Mouse (Mus musculus) spleen, adult 2 months (tissue): ENCODE measurements at regions not wholly inside any gene's neighbourhood (a gene's known extent, or its start where the extent isn't known, plus 50 kb on each side); places are given as distances from the start of the nearest gene placed in this dataset.

ENCODE experiments used
- DNase-seq, 2 experiments: peaks; one replicate each; pipeline versions ENCODE4 v3.0.0 to v3.0.0-alpha.2; 2012 to 2021; ENCODE audit warnings: low spot score in 2 of 2, low read depth in 1 of 2
- H3K27ac ChIP-seq: fragments of 200-500 bp; 2 replicates; pipeline ENCODE4 v1.5.1; 2012; ENCODE audit warnings: low read length, inconsistent platforms; ENCODE audit not compliant: insufficient read depth
- H3K27me3 ChIP-seq: fragments of 200-500 bp; 2 replicates; pipeline ENCODE4 v1.6.1; 2012; ENCODE audit warnings: mild to moderate bottlenecking, moderate library complexity, low read length, inconsistent platforms; ENCODE audit not compliant: control insufficient read depth, insufficient read depth
- H3K36me3 ChIP-seq: fragments of 200-500 bp; 2 replicates; pipeline ENCODE4 v1.6.1; 2012; ENCODE audit warnings: mild to moderate bottlenecking, low read length, inconsistent platforms; ENCODE audit not compliant: control insufficient read depth, insufficient read depth
- H3K4me1 ChIP-seq: fragments of 200-500 bp; 2 replicates; pipeline ENCODE4 v1.6.1; 2011; ENCODE audit warnings: inconsistent platforms; ENCODE audit not compliant: control insufficient read depth, insufficient read depth, insufficient read length
- H3K4me3 ChIP-seq: fragments of 200-500 bp; 2 replicates; pipeline ENCODE4 v1.5.1; 2011; ENCODE audit warnings: mild to moderate bottlenecking, inconsistent platforms; ENCODE audit not compliant: insufficient read depth, insufficient read length; ENCODE audit errors: extremely low read depth
- CTCF ChIP-seq: fragments of 200-500 bp; IDR thresholded peaks from 2 replicates; pipeline ENCODE4 v1.5.1; 2011; ENCODE audit warnings: mild to moderate bottlenecking, inconsistent platforms; ENCODE audit not compliant: insufficient read depth, insufficient read length, insufficient replicate concordance; ENCODE audit errors: extremely low read depth
- POLR2A ChIP-seq: fragments of 200-500 bp; IDR thresholded peaks from 2 replicates; pipeline ENCODE4 v1.6.1; 2011; ENCODE audit warnings: low read depth, low read length, inconsistent platforms
- WGBS: fragments of 180-500 bp; shearing (Covaris S2); methylation state at CpG from one replicate; pipeline ENCODE4 v1.1.7; 2018; 5-methylcytosine and 5-hydroxymethylcytosine counted together

DNA sequence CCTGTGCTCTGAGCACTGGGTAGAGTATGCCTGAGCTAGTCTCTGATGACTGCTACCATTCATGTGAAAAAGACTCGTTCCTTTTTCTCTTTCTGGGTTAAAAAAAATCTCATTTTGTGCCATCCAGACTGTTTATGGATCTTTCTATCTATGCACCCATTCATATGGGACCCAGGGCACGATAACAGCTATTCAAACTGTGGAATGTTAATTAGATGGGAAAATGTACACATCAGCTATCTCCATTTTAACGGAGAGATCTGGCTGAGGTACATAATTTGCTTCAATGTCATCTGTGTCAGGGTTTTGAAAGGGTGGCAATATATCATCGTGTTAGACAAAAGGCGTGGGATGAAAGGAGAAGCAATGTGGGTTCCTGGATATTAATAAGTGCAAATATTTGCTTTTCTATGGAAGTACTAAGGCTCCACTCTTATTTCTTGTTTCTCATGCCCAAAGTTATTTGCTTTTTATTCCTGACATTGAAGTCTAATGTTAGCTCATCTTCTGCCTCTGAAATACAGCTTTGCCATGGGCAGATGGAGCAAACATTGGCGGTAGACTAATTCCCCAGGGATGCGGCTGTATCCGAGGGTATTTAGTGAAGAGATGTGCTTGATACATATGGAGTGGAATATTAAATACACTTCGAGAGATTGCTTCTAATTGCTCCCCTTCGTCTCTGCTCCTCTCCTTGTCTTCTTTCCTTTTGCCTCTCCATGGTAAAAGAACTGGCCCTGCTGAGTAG is 116.0 kb upstream of the Eif4g2 start:
- Histone ChIP-seq H3K4me1 (no peaks in the 10 kb centered on the region), H3K4me3 (no peak overlapping the region), H3K27me3 (no peaks in the 10 kb centered on the region), H3K27ac (no peak overlapping the region), H3K36me3 (no peaks in the 10 kb centered on the region)
- TF ChIP-seq POLR2A (no peak), CTCF (no peak)
- DNase-seq, result no peak
- 89% methylated on average over 10 of the region's 10 CpGs for WGBS

DNA sequence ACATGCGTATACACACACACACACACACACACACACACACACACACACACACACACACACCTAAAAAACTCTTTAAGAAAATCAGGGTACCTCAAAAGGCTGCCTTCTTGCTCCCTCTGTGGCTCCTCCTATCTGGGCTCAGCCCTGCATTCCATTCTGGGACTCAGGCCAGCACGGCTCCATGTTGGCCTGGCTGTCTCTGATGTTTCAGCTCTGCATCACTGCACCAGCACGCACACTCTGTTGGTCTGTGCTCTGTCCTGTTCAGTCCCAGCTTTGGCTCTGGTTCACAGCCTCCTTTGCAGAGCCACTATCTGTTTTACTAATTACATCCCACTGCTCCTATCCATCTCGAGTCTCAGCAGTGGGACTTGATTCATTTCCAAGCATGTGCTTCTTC is 108.8 kb upstream of the Eif4g2 start:
- H3K4me3 ChIP-seq, result no peak overlapping the region
- no peak for TF ChIP-seq CTCF
- no peak for TF ChIP-seq POLR2A
- no peak overlapping the region for H3K27ac ChIP-seq
- no peaks in the 10 kb centered on the region for H3K4me1 ChIP-seq
- no peak for DNase-seq
- WGBS, result 85% methylated on average over 4 of the region's 4 CpGs
- no peaks in the 10 kb centered on the region for H3K36me3 ChIP-seq
- H3K27me3 ChIP-seq, result no peaks in the 10 kb centered on the region

DNA sequence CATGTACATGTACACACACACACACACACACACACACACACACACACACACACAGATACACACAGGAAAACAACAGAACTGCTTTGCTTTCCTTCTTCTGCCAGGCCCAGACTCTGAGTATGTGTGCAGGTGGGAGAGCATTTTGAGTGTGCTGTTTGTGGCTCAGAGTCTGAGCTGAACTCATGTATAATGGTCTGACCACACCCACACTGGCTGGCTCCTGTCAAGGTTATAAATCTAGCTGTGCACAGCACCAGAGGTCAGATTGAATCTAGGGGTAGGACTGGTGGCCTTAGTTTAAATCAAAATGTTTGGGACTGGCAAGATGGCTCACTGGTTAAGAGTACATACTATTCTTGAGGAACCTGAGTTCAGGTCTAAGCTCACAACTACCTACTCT is 108.4 kb upstream of the Eif4g2 start:
- no peaks in the 10 kb centered on the region for H3K4me1 ChIP-seq
- DNase-seq, result no peak

DNA sequence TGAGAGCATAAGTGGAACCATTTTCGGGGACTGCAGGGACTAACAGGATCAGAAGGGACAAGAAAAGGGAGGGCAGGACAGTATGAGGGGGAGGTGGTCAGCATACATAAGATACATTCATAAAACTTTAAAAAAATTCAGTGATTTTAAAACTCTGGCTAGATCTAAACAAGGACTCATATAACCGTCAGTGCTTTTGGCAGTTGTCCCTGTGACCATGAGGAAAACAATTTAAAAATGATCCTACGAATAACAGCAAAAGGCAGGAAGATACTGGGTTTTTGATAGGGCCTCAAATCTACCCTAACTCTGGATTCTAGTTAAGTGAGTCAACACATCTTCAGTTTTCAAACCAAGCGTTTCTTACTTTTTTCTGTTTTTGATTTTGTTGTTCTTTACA is 106.9 kb upstream of the Eif4g2 start:
- Histone ChIP-seq H3K36me3 (no peaks in the 10 kb centered on the region), H3K4me3 (no peak overlapping the region), H3K27me3 (no peaks in the 10 kb centered on the region), H3K27ac (no peak overlapping the region), H3K4me1 (no peaks in the 10 kb centered on the region)
- 85% methylated on average over 4 of the region's 4 CpGs for WGBS
- no peak for DNase-seq
- TF ChIP-seq POLR2A (no peak), CTCF (no peak)

More for the DNA sequence above, 108.4 kb upstream of the Eif4g2 start:
- Histone ChIP-seq H3K36me3 (no peaks in the 10 kb centered on the region), H3K27ac (no peak overlapping the region), H3K4me3 (no peak overlapping the region), H3K27me3 (no peaks in the 10 kb centered on the region)
- TF ChIP-seq POLR2A, result no peak
- TF ChIP-seq CTCF, result no peak

DNA sequence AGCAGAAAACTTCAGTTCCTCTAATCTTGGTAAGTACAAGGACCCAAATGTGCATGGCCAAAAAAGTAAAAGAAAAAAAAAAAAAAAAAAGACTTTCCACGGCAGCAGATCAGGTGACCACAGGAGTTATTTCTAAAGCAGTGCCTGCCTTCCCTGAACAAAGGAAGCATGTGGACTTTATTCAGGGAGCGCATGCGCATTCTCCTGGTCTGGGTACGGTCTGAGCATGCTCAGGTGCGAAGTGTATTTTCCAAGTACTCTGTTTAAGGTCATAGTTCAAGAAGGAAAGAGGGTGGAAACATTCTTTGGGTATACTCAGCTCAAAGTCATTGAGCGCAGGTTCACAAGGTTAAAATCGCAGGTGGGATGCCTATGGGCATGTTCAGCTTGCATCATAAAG is 103.1 kb upstream of the Eif4g2 start:
- no peaks in the 10 kb centered on the region for H3K4me1 ChIP-seq
- no peak overlapping the region for H3K4me3 ChIP-seq
- H3K27me3 ChIP-seq, result no peaks in the 10 kb centered on the region
- no peaks in the 10 kb centered on the region for H3K36me3 ChIP-seq
- no peak overlapping the region for H3K27ac ChIP-seq
- DNase-seq, result no peak
- TF ChIP-seq CTCF (no peak), POLR2A (no peak)
- 86% methylated on average over 7 of the region's 7 CpGs for WGBS

DNA sequence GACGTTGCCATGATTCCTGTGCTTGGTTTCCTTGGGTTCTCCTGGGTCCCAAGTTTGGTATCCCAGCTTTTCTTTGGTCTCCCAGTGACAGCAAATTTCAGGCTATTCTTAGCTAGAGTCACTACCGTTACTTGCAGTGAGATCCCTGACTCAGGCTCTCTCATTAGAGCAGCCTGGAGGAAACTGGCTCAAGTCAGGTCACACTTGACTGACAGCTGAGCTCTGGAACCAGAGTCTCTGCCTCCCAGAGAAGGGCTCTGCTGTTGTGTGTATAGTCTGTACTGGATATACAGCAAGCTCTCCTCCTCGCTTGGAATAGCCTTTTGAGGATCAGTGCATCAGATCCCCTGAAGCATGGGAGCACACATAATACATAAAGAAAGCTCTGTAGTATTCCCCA is 100.7 kb upstream of the Eif4g2 start:
- Histone ChIP-seq H3K36me3 (no peaks in the 10 kb centered on the region), H3K27ac (no peak overlapping the region), H3K27me3 (no peaks in the 10 kb centered on the region), H3K4me1 (no peaks in the 10 kb centered on the region), H3K4me3 (no peak overlapping the region)
- no peak for DNase-seq
- 81% methylated on average over 3 of the region's 3 CpGs for WGBS
- no peak for TF ChIP-seq POLR2A
- no peak for TF ChIP-seq CTCF

DNA sequence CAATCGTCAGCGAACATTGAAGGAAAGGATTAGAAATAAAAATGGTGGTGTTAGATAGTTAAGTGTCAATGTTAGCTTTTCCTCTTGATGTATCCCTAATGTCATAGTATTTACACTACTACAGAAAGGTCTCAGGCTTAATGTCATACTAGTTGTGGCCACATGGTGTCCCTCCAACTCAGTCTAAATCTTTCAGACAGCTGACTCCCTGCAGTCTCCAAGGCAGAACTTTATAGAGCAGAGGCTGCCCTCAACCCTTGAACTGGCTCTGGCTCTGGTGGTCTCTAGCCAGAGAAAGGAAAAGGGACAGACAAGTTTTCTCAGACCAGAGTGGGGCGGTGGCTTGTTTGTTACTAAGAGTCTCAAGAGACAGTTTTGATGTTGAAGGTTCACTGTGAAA is 99.5 kb upstream of the Eif4g2 start:
- peak in 1 of 2 experiments; percentile 16 for DNase-seq
- Histone ChIP-seq H3K27ac (no peak overlapping the region), H3K4me3 (no peak overlapping the region), H3K27me3 (no peaks in the 10 kb centered on the region), H3K36me3 (no peaks in the 10 kb centered on the region), H3K4me1 (no peaks in the 10 kb centered on the region)
- WGBS, result 68% methylated on average over 3 of the region's 3 CpGs
- TF ChIP-seq CTCF (peak; percentile 7; the same call in 1 of the 2 replicates), POLR2A (no peak)
